8 mouse cellular contexts compared by ENCODE assay signal in the genomic region with DNA sequence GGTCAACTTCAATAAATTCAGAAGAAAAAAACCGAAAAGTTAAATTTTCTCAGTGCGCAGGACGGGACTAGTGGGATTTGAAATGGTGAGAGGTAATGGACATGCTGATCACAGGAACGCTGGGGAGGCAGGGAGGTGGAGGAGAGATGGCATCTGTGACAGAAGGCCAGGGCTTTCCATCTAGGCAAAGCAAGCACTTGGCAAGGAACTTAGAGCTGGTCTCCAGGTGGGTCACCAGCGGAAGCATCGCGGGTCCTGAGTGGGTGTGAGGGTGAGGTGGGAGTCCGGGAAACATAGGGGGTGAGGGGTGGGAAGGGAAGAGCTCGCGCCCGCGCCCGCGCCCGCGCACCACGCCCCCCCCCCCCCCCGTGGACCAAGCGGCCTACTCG. TPM values are rescaled to one million over a fixed set of nuclear protein-coding genes. Genes with fewer than 3 reads are reported as not detected.
A peak's percentile ranks its signal among the peaks of the same experiment; 100 is the strongest.
DNase-seq lines count a peak whose midpoint lies in the region; ATAC-seq and TF ChIP-seq lines count a peak whose summit lies in the region.

No protein-coding gene starts in this region.

- no peaks in the 10 kb centered on the region for H3K36me3 ChIP-seq in heart, embryonic 14.5 days (ENCODE audit: control insufficient read depth, insufficient read depth, low read length)
- H3K36me3 ChIP-seq in CH12.LX (replicated peaks in 1 of 2; ENCODE audit: control insufficient read depth in 1 of 2, insufficient read depth in 1 of 2, low read length in 1 of 2) = no peaks in the 10 kb centered on the region
- peaks cover 7% of the 10 kb centered on the region; the same call in 1 of the 2 replicates for H3K36me3 ChIP-seq in embryonic facial prominence, embryonic 13.5 days
- no peaks in the 10 kb centered on the region for H3K36me3 ChIP-seq in intestine, embryonic 15.5 days
- H3K36me3 ChIP-seq in midbrain, embryonic 13.5 days = no peaks in the 10 kb centered on the region

- peaks cover 5 to 6% of the 10 kb centered on the region in 2 experiments for H3K4me1 ChIP-seq in heart, embryonic 14.5 days (ENCODE audit: control insufficient read depth in 2 of 2, insufficient read depth in 2 of 2, low read length in 2 of 2)
- H3K4me1 ChIP-seq in CH12.LX (ENCODE audit: control insufficient read depth in 1 of 2, insufficient read depth in 2 of 2) = peaks cover 5 to 13% of the 10 kb centered on the region in 2 experiments; a peak in 3 of 4 replicates
- H3K4me1 ChIP-seq in embryonic facial prominence, embryonic 13.5 days = peaks cover 9% of the 10 kb centered on the region
- no peaks in the 10 kb centered on the region; the same call in 1 of the 2 replicates for H3K4me1 ChIP-seq in intestine, embryonic 15.5 days (replicated peaks)
- peaks cover 14% of the 10 kb centered on the region for H3K4me1 ChIP-seq in midbrain, embryonic 13.5 days (replicated peaks)

- no peak for TF ChIP-seq EP300 in CH12.LX (IDR thresholded peaks at IDR 0.05; ENCODE audit: low read length)

- in situ Hi-C loops in CH12.LX (cut with MboI; ENCODE audit: low pct_ligation_motif_present, low pct_unique_long_range_greater_than_20kb, low sequenced_read_pairs) = loop anchor here (25.0 kb wide), 1 partner anchor 365 kb away; a partner anchor contains a TSS

- TF ChIP-seq POLR2A in CH12.LX (IDR thresholded peaks at IDR 0.05; ENCODE audit: low read depth, low read length) = no peak

- H3K27ac ChIP-seq in heart, embryonic 14.5 days (replicated peaks in 1 of 2; ENCODE audit: control insufficient read depth in 1 of 2, insufficient read depth in 1 of 2, low read depth in 2 of 2, low read length in 2 of 2) = peak overlapping the region; percentile 78 to 88
- H3K27ac ChIP-seq in CH12.LX (ENCODE audit: insufficient read depth, low read depth) = no peak overlapping the region
- H3K27ac ChIP-seq in embryonic facial prominence, embryonic 13.5 days = peak overlapping the region; percentile 96; the same call in 1 of the 2 replicates
- H3K27ac ChIP-seq in intestine, embryonic 15.5 days = peak overlapping the region; percentile 89
- H3K27ac ChIP-seq in midbrain, embryonic 13.5 days = peak overlapping the region; percentile 90

- no peak for ATAC-seq in heart, embryonic 14.5 days (ENCODE audit: insufficient number of reproducible peaks, insufficient read depth, low FRiP score, low read depth)
- ATAC-seq in embryonic facial prominence, embryonic 13.5 days (ENCODE audit: insufficient number of reproducible peaks, insufficient read depth, low FRiP score, low TSS enrichment, low read depth) = 0 out of 2 replicates have a peak, but pooled peaks have one; percentile 48
- ATAC-seq in intestine, embryonic 15.5 days = peak; percentile 74
- peak; percentile 88; the same call in 1 of the 2 replicates for ATAC-seq in midbrain, embryonic 13.5 days

- no peaks in the 10 kb centered on the region for H3K9me3 ChIP-seq in heart, embryonic 14.5 days (ENCODE audit: control insufficient read depth, low read length)
- peaks cover 3% of the 10 kb centered on the region for H3K9me3 ChIP-seq in CH12.LX (replicated peaks; ENCODE audit: low read length)
- H3K9me3 ChIP-seq in embryonic facial prominence, embryonic 13.5 days = no peaks in the 10 kb centered on the region
- no peaks in the 10 kb centered on the region for H3K9me3 ChIP-seq in intestine, embryonic 15.5 days
- no peaks in the 10 kb centered on the region for H3K9me3 ChIP-seq in midbrain, embryonic 13.5 days

- H3K4me2 ChIP-seq in heart, embryonic 14.5 days (ENCODE audit: low read length) = peak overlapping the region; percentile 85
- H3K4me2 ChIP-seq in CH12.LX (ENCODE audit: insufficient read depth, low read depth, poor library complexity, severe bottlenecking) = peak overlapping the region; percentile 41; the same call in 1 of the 2 replicates
- H3K4me2 ChIP-seq in embryonic facial prominence, embryonic 13.5 days = peak overlapping the region; percentile 67
- H3K4me2 ChIP-seq in intestine, embryonic 15.5 days (replicated peaks) = peak overlapping the region; percentile 73
- H3K4me2 ChIP-seq in midbrain, embryonic 13.5 days (replicated peaks) = peak overlapping the region; percentile 65

- H3K79me2 ChIP-seq in CH12.LX (replicated peaks; ENCODE audit: control insufficient read depth, extremely low read depth, insufficient read depth, poor library complexity, severe bottlenecking) = no peaks in the 10 kb centered on the region; the same call in 1 of the 2 replicates

- 28% methylated on average over 9 of the region's 20 CpGs for WGBS in heart, embryonic 14.5 days
- WGBS in embryonic facial prominence, embryonic 13.5 days = 30% methylated on average over 7 of the region's 20 CpGs
- 12% methylated on average over 18 of the region's 20 CpGs for WGBS in intestine, embryonic 15.5 days
- WGBS in midbrain, embryonic 13.5 days = 37% methylated on average over 8 of the region's 20 CpGs

- H3K4me3 ChIP-seq in heart, embryonic 14.5 days (ENCODE audit: control insufficient read depth in 1 of 2, insufficient read depth in 1 of 2, low read depth in 1 of 2, low read length in 2 of 2) = peak overlapping the region; percentile 57 to 71
- peak overlapping the region in 2 of 3 experiments; percentile 64 to 87 for H3K4me3 ChIP-seq in CH12.LX (replicated peaks in 1 of 3; ENCODE audit: low read depth in 2 of 3, low read length in 2 of 3, poor library complexity in 1 of 3)
- peak overlapping the region; percentile 83 for H3K4me3 ChIP-seq in embryonic facial prominence, embryonic 13.5 days
- H3K4me3 ChIP-seq in intestine, embryonic 15.5 days (replicated peaks) = peak overlapping the region; percentile 78
- peak overlapping the region; percentile 73 for H3K4me3 ChIP-seq in midbrain, embryonic 13.5 days (replicated peaks)

- no peak for TF ChIP-seq RAD21 in CH12.LX (IDR thresholded peaks at IDR 0.05; ENCODE audit: low read depth, low read length)

- intact Hi-C loops in heart, postnatal 25 days (cut with DNase I) = no loop called here

- H3K9ac ChIP-seq in heart, embryonic 14.5 days (ENCODE audit: low read length) = peak overlapping the region; percentile 83
- H3K9ac ChIP-seq in CH12.LX (ENCODE audit: insufficient read depth, low read depth) = peak overlapping the region; percentile 13; the same call in 1 of the 2 replicates
- H3K9ac ChIP-seq in embryonic facial prominence, embryonic 13.5 days = peak overlapping the region; percentile 99
- H3K9ac ChIP-seq in intestine, embryonic 15.5 days = peak overlapping the region; percentile 90
- peak overlapping the region; percentile 86 for H3K9ac ChIP-seq in midbrain, embryonic 13.5 days (replicated peaks)

- no peaks in the 10 kb centered on the region for H3K27me3 ChIP-seq in heart, embryonic 14.5 days (ENCODE audit: control insufficient read depth, insufficient read depth, low read length)
- no peaks in the 10 kb centered on the region for H3K27me3 ChIP-seq in CH12.LX (replicated peaks)
- H3K27me3 ChIP-seq in embryonic facial prominence, embryonic 13.5 days = no peaks in the 10 kb centered on the region
- H3K27me3 ChIP-seq in intestine, embryonic 15.5 days (replicated peaks) = no peaks in the 10 kb centered on the region
- H3K27me3 ChIP-seq in midbrain, embryonic 13.5 days = no peaks in the 10 kb centered on the region

- TF ChIP-seq CTCF in CH12.LX (conservative IDR thresholded peaks at IDR 0.05 in 1 of 2, IDR thresholded peaks at IDR 0.05 in 1 of 2; ENCODE audit: low read depth in 2 of 2, low read length in 2 of 2) = no peak

- dilution Hi-C loops in CH12.LX (cut with MboI; ENCODE audit: extremely low pct_ligation_motif_present, extremely low pct_unique_long_range_greater_than_20kb, low sequenced_read_pairs) = no loop called here

- DNase-seq in heart, postnatal 25 days (ENCODE audit: low spot score) = no peak
- no peak for DNase-seq in CH12.LX (ENCODE audit: extremely low read depth)
- DNase-seq in adrenal gland, postnatal 14 days = no peak
- DNase-seq in urinary bladder, adult 2 months (ENCODE audit: low spot score) = no peak

TF ChIP-seq in CH12.LX, 34 proteins besides CTCF, POLR2A, EP300 and RAD21 (continues in another document):
- TF ChIP-seq JUN (IDR thresholded peaks at IDR 0.05; ENCODE audit: insufficient read depth, low read depth, low read length) = no peak

RNA-seq across cellular contexts. Expression of a gene that starts 0.3 kb away (rescaled TPM):
- 192 and 208 TPM in 2 replicates for polyA plus RNA-seq in heart, embryonic 14.5 days (2014; fragmentation: Nextera tagmentation; extraction: Ambion mirVana)
- total RNA-seq in heart, postnatal 25 days (2021) = 10 to 100 TPM; 51.3 to 55.2 TPM
- total RNA-seq in CH12.LX (2012; rRNA removed) (15.4 and 17.0 TPM in 2 replicates), CH12.LX (2014; rRNA removed) (39.8 and 43.2 TPM in 2 replicates)
- 20.4 and 22.7 TPM in 2 replicates for polyA plus RNA-seq in CH12.LX (2012; ENCODE audit: insufficient read length, low read depth)
- polyA plus RNA-seq in embryonic facial prominence, embryonic 13.5 days (2015; fragmentation: Nextera tagmentation; extraction: Ambion mirVana) = 292 and 317 TPM in 2 replicates
- 105 and 114 TPM in 2 replicates for polyA plus RNA-seq in intestine, embryonic 15.5 days (2015; fragmentation: Nextera tagmentation; extraction: Ambion mirVana)
- polyA plus RNA-seq in midbrain, embryonic 13.5 days (2015; fragmentation: Nextera tagmentation; extraction: Ambion mirVana) = 359 and 367 TPM in 2 replicates
- total RNA-seq in adrenal gland, postnatal 14 days (2021) = 111 and 115 TPM in 2 replicates
- polyA plus RNA-seq in urinary bladder, adult 2 months (2012; rRNA removed) = 61.5 and 71.9 TPM in 2 replicates

RNA-seq across cellular contexts. Expression of a gene that starts 47.6 kb away (rescaled TPM):
- 3.7 and 4.0 TPM in 2 replicates for polyA plus RNA-seq in heart, embryonic 14.5 days (2014; fragmentation: Nextera tagmentation; extraction: Ambion mirVana)
- 1 to 10 TPM; 1.4 to 1.8 TPM for total RNA-seq in heart, postnatal 25 days (2021)
- total RNA-seq in CH12.LX (2012; rRNA removed) = 8.9 and 10.2 TPM in 2 replicates
- 7.4 and 7.7 TPM in 2 replicates for total RNA-seq in CH12.LX (2014; rRNA removed)
- polyA plus RNA-seq in CH12.LX (2012; ENCODE audit: insufficient read length, low read depth) = 8.4 and 8.8 TPM in 2 replicates
- 6.7 and 9.0 TPM in 2 replicates for polyA plus RNA-seq in embryonic facial prominence, embryonic 13.5 days (2015; fragmentation: Nextera tagmentation; extraction: Ambion mirVana)
- polyA plus RNA-seq in intestine, embryonic 15.5 days (2015; fragmentation: Nextera tagmentation; extraction: Ambion mirVana) = 4.7 TPM in 2 replicates
- 4.0 and 4.3 TPM in 2 replicates for polyA plus RNA-seq in midbrain, embryonic 13.5 days (2015; fragmentation: Nextera tagmentation; extraction: Ambion mirVana)
- total RNA-seq in adrenal gland, postnatal 14 days (2021) = 3.7 and 5.4 TPM in 2 replicates
- 2.0 and 2.5 TPM in 2 replicates for polyA plus RNA-seq in urinary bladder, adult 2 months (2012; rRNA removed)

RNA-seq across cellular contexts. Expression of a gene that starts 51.4 kb away (rescaled TPM):
- polyA plus RNA-seq in heart, embryonic 14.5 days (2014; fragmentation: Nextera tagmentation; extraction: Ambion mirVana) = 1.2 and 1.3 TPM in 2 replicates
- total RNA-seq in heart, postnatal 25 days (2021) = under 1 TPM; 0.42 to 0.49 TPM
- total RNA-seq in CH12.LX (2012; rRNA removed) (0.97 and 1.1 TPM in 2 replicates), CH12.LX (2014; rRNA removed) (0.21 and 0.23 TPM in 2 replicates)
- 0.10 and 0.37 TPM in 2 replicates for polyA plus RNA-seq in CH12.LX (2012; ENCODE audit: insufficient read length, low read depth)
- polyA plus RNA-seq in embryonic facial prominence, embryonic 13.5 days (2015; fragmentation: Nextera tagmentation; extraction: Ambion mirVana) = 1.5 and 2.0 TPM in 2 replicates
- 1.8 and 1.9 TPM in 2 replicates for polyA plus RNA-seq in intestine, embryonic 15.5 days (2015; fragmentation: Nextera tagmentation; extraction: Ambion mirVana)
- 1.7 and 1.9 TPM in 2 replicates for polyA plus RNA-seq in midbrain, embryonic 13.5 days (2015; fragmentation: Nextera tagmentation; extraction: Ambion mirVana)
- total RNA-seq in adrenal gland, postnatal 14 days (2021) = 3.0 and 3.9 TPM in 2 replicates
- polyA plus RNA-seq in urinary bladder, adult 2 months (2012; rRNA removed) = 0.32 and 0.53 TPM in 2 replicates

Comparison
In these comparisons a context has a peak if more than half of its experiments do, and no peak if none do; other contexts are left out.
1. H3K9ac ChIP-seq: peak in every context shown above with its lines; median percentile 99 in embryonic facial prominence, embryonic 13.5 days; 90 in intestine, embryonic 15.5 days; 86 in midbrain, embryonic 13.5 days; 83 in heart, embryonic 14.5 days; 13 in CH12.LX.